Mouse (Mus musculus): ENCODE measurements around the gene Scube1. TPM values are rescaled to one million over a fixed set of nuclear protein-coding genes. Genes with fewer than 3 reads are reported as not detected.

The Scube1 gene
- polyA plus RNA-seq, 1 experiment from 2014 or later: 18.1 TPM

GRCm38 (mm10) chr15:83570641-83571040 lies 154.2 kb downstream of the Scube1 start:
- ATAC-seq (ENCODE audit: low read depth): no peak
- no peaks in the 10 kb centered on the region for H3K9me3 ChIP-seq

GRCm38 (mm10) chr15:83569682-83570081 lies 155.1 kb downstream of the Scube1 start:
- no peak for ATAC-seq (ENCODE audit: low read depth)
- no peaks in the 10 kb centered on the region for H3K9me3 ChIP-seq
- no peak overlapping the region for H3K4me2 ChIP-seq
- 60% methylated on average over 11 of the region's 11 CpGs for WGBS
- no peak overlapping the region for H3K4me3 ChIP-seq
- H3K27me3 ChIP-seq: 0 out of 2 replicates have a peak, but pooled peaks cover 5% of the 10 kb centered on the region
- H3K27ac ChIP-seq (replicated peaks): no peak overlapping the region
- no peak overlapping the region for H3K9ac ChIP-seq
- no peaks in the 10 kb centered on the region for H3K4me1 ChIP-seq (replicated peaks)
- H3K36me3 ChIP-seq: peaks cover 6% of the 10 kb centered on the region

More at GRCm38 (mm10) chr15:83570641-83571040, 154.2 kb downstream of the Scube1 start:
- 73% methylated on average over 2 of the region's 2 CpGs for WGBS
- Histone ChIP-seq H3K27ac (replicated peaks) (no peak overlapping the region), H3K4me3 (no peak overlapping the region), H3K4me1 (replicated peaks) (no peaks in the 10 kb centered on the region), H3K27me3 (0 out of 2 replicates have a peak, but pooled peaks cover 5% of the 10 kb centered on the region), H3K4me2 (no peak overlapping the region), H3K36me3 (peaks cover 16% of the 10 kb centered on the region), H3K9ac (no peak overlapping the region)

- peaks cover 15% of the 10 kb centered on the region for H3K27me3 ChIP-seq
- H3K9ac ChIP-seq: no peak overlapping the region
- no peaks in the 10 kb centered on the region for H3K9me3 ChIP-seq
- no peaks in the 10 kb centered on the region for H3K36me3 ChIP-seq
- no peak overlapping the region for H3K4me2 ChIP-seq
- H3K4me1 ChIP-seq (replicated peaks): peaks cover 10% of the 10 kb centered on the region
- 93% methylated on average over 5 of the region's 5 CpGs for WGBS
- no peak overlapping the region for H3K4me3 ChIP-seq
- no peak for ATAC-seq (ENCODE audit: low read depth)
- H3K27ac ChIP-seq (replicated peaks): no peak overlapping the region
These were observed 156.3 kb downstream of the Scube1 start for GRCm38 (mm10) chr15:83568544-83568943.

- H3K27ac ChIP-seq (replicated peaks): no peak overlapping the region
- ATAC-seq (ENCODE audit: low read depth): no peak
- 82% methylated on average over 3 of the region's 3 CpGs for WGBS
- peaks cover 23% of the 10 kb centered on the region for H3K27me3 ChIP-seq
- H3K9me3 ChIP-seq: no peaks in the 10 kb centered on the region
- H3K4me3 ChIP-seq: no peak overlapping the region
- H3K4me1 ChIP-seq (replicated peaks): peaks cover 19% of the 10 kb centered on the region
- no peaks in the 10 kb centered on the region for H3K36me3 ChIP-seq
- H3K9ac ChIP-seq: no peak overlapping the region
- no peak overlapping the region for H3K4me2 ChIP-seq
These were observed 157.1 kb downstream of the Scube1 start for GRCm38 (mm10) chr15:83567728-83568127.

- H3K9me3 ChIP-seq: no peaks in the 10 kb centered on the region
- H3K27me3 ChIP-seq: peaks cover 35% of the 10 kb centered on the region
- H3K4me3 ChIP-seq: no peak overlapping the region
- H3K27ac ChIP-seq (replicated peaks): no peak overlapping the region
- no peak for ATAC-seq (ENCODE audit: low read depth)
- 77% methylated on average over 5 of the region's 5 CpGs for WGBS
- H3K4me1 ChIP-seq (replicated peaks): peaks cover 20% of the 10 kb centered on the region
- H3K36me3 ChIP-seq: no peaks in the 10 kb centered on the region
- no peak overlapping the region for H3K9ac ChIP-seq
- H3K4me2 ChIP-seq: no peak overlapping the region
These were observed 158.8 kb downstream of the Scube1 start for GRCm38 (mm10) chr15:83566006-83566405.

- WGBS: 87% methylated on average over 3 of the region's 3 CpGs
- H3K9ac ChIP-seq: no peak overlapping the region
- no peaks in the 10 kb centered on the region for H3K9me3 ChIP-seq
- no peak overlapping the region for H3K4me2 ChIP-seq
- no peak overlapping the region for H3K27ac ChIP-seq (replicated peaks)
- peaks cover 35% of the 10 kb centered on the region for H3K27me3 ChIP-seq
- no peak overlapping the region for H3K4me3 ChIP-seq
- peaks cover 20% of the 10 kb centered on the region for H3K4me1 ChIP-seq (replicated peaks)
- no peak for ATAC-seq (ENCODE audit: low read depth)
- no peaks in the 10 kb centered on the region for H3K36me3 ChIP-seq
These were observed 159.4 kb downstream of the Scube1 start for GRCm38 (mm10) chr15:83565434-83565833.

GRCm38 (mm10) chr15:83563857-83564651 lies 160.8 kb downstream of the Scube1 start:
- H3K27ac ChIP-seq (replicated peaks): no peak overlapping the region
- H3K27me3 ChIP-seq: peaks cover 35% of the 10 kb centered on the region
- peak overlapping the region; percentile 70 for H3K4me2 ChIP-seq
- H3K4me1 ChIP-seq (replicated peaks): peaks cover 20% of the 10 kb centered on the region
- WGBS: 4% methylated on average over 26 of the region's 27 CpGs
- H3K4me3 ChIP-seq: peak overlapping the region; percentile 34
- H3K9me3 ChIP-seq: no peaks in the 10 kb centered on the region
- peak; percentile 32; the same call in 1 of the 2 replicates for ATAC-seq (ENCODE audit: low read depth)
- peak overlapping the region; percentile 66 for H3K9ac ChIP-seq
- no peaks in the 10 kb centered on the region for H3K36me3 ChIP-seq

GRCm38 (mm10) chr15:83563327-83563856 lies 161.4 kb downstream of the Scube1 start, which contains the start of the genes Tspo and Mcat:
Gene Tspo (plus strand): TSS chr15:83563592.
Gene Mcat (minus strand): TSS chr15:83563787.
- Histone ChIP-seq H3K4me2 (peak within 1 kb of the TSS; percentile 70), H3K9ac (peak within 1 kb of the TSS; percentile 66), H3K4me3 (peak within 1 kb of the TSS; percentile 34), H3K36me3 (no peaks in the 10 kb centered on the region), H3K9me3 (no peaks in the 10 kb centered on the region), H3K27me3 (peaks cover 35% of the 10 kb centered on the region), H3K4me1 (replicated peaks) (peaks cover 20% of the 10 kb centered on the region), H3K27ac (replicated peaks) (no peak within 1 kb of the TSS)
- no peak for ATAC-seq (ENCODE audit: low read depth)
- under 1% methylated on average over 28 of the region's 28 CpGs for WGBS

- WGBS: 38% methylated on average over 15 of the region's 15 CpGs
- ATAC-seq (ENCODE audit: low read depth): 0 out of 2 replicates have a peak, but pooled peaks have one; percentile 23
- Histone ChIP-seq H3K4me3 (peak overlapping the region; percentile 34; the same call in 1 of the 2 replicates), H3K36me3 (no peaks in the 10 kb centered on the region), H3K4me1 (replicated peaks) (peaks cover 20% of the 10 kb centered on the region), H3K4me2 (peak overlapping the region; percentile 70), H3K27ac (replicated peaks) (no peak overlapping the region), H3K27me3 (peaks cover 35% of the 10 kb centered on the region), H3K9me3 (no peaks in the 10 kb centered on the region), H3K9ac (peak overlapping the region; percentile 66; the same call in 1 of the 2 replicates)
These were observed 162.1 kb downstream of the Scube1 start for GRCm38 (mm10) chr15:83562626-83563270.

- H3K4me1 ChIP-seq (replicated peaks): peaks cover 22% of the 10 kb centered on the region
- no peak overlapping the region for H3K27ac ChIP-seq (replicated peaks)
- H3K4me2 ChIP-seq: no peak overlapping the region
- no peaks in the 10 kb centered on the region for H3K9me3 ChIP-seq
- ATAC-seq (ENCODE audit: low read depth): no peak
- WGBS: 71% methylated on average over 5 of the region's 5 CpGs
- peaks cover 34% of the 10 kb centered on the region for H3K27me3 ChIP-seq
- H3K36me3 ChIP-seq: no peaks in the 10 kb centered on the region
- H3K4me3 ChIP-seq: no peak overlapping the region
- no peak overlapping the region for H3K9ac ChIP-seq
These were observed 163.8 kb downstream of the Scube1 start for GRCm38 (mm10) chr15:83560941-83561477.

- Histone ChIP-seq H3K36me3 (peaks cover 31% of the 10 kb centered on the region), H3K9me3 (no peaks in the 10 kb centered on the region), H3K4me3 (peak overlapping the region; percentile 90), H3K4me2 (peak overlapping the region; percentile 82), H3K27me3 (no peaks in the 10 kb centered on the region), H3K9ac (peak overlapping the region; percentile 98), H3K27ac (replicated peaks) (peak overlapping the region; percentile 97), H3K4me1 (replicated peaks) (peaks cover 14% of the 10 kb centered on the region)
- WGBS: under 1% methylated on average over 68 of the region's 74 CpGs
- peak; percentile 88 for ATAC-seq (ENCODE audit: low read depth)
These were observed 169.5 kb downstream of the Scube1 start for GRCm38 (mm10) chr15:83555161-83555974.
